Mouse (Mus musculus) CD4-positive, CD25-positive, alpha-beta regulatory T cell, adult 9 weeks (primary cell): ENCODE results near the gene Apoo. TPM values are rescaled to one million over a fixed set of nuclear protein-coding genes. Genes with fewer than 3 reads are reported as not detected.

Source experiments
- polyA plus RNA-seq: library from polyadenylated mRNA; unstranded; fragments of 100-300 nt; shearing (Covaris generic); gene quantifications from one replicate; pipeline ENCODE4 v1.2.1, GENCODE M21; 2017

The Apoo gene
- polyA plus RNA-seq, result 15.6 TPM

GRCm38 (mm10) chrX:94366670-94367241 is at the start of gene Apoo, which contains the start of gene Fam90a1b:
Gene Apoo, plus strand, starts transcription at chrX:94367117.
Gene Fam90a1b, minus strand, starts transcription at chrX:94366777.

Other genes with a start within 250 kb of the Apoo start
- gene Zfx, start 243.4 kb upstream of the Apoo start, polyA plus RNA-seq, result 50.1 TPM
- gene Eif2s3x, start 154.3 kb upstream of the Apoo start, polyA plus RNA-seq, result 58.1 TPM
- 7.4 TPM for gene Klhl15, start 132.5 kb upstream of the Apoo start, polyA plus RNA-seq
- not detected for gene Fam90a1b, start 340 bp upstream of the Apoo start, polyA plus RNA-seq
- gene Maged1, start 175.0 kb downstream of the Apoo start, polyA plus RNA-seq, result 4.9 TPM